Mouse (Mus musculus) heart, embryonic 13.5 days (tissue): ENCODE data around the gene Gmpr. TPM values are rescaled to one million over a fixed set of nuclear protein-coding genes. Genes with fewer than 3 reads are reported as not detected.

ENCODE experiments used
- polyA plus RNA-seq: library from polyadenylated mRNA; unstranded; fragments of >200 nt; fragmentation: Nextera tagmentation; extraction: Ambion mirVana; gene quantifications from 2 replicates; pipeline ENCODE4 v1.2.1, GENCODE M21; 2015

Gene Gmpr
- polyA plus RNA-seq, 1 experiment from 2014 or later: 179 TPM

Other genes with a start within 250 kb of the Gmpr start
- gene Mylip, start 117.7 kb upstream of the Gmpr start, polyA plus RNA-seq: 6.5 and 8.1 TPM in 2 replicates